Mouse (Mus musculus) gastrocnemius, adult 2 months (tissue): ENCODE data around the gene Nwd2. TPM values are rescaled to one million over a fixed set of nuclear protein-coding genes. Genes with fewer than 3 reads are reported as not detected.

ENCODE experiments used
- DNase-seq: peaks from one replicate; pipeline ENCODE4 v3.0.0; 2022
- H3K27ac ChIP-seq: fragments of 200-600 bp; 2 replicates; pipeline ENCODE4 v1.8.1; 2022; ENCODE audit warnings: mild to moderate bottlenecking
- H3K4me3 ChIP-seq: fragments of 200-600 bp; 2 replicates; pipeline ENCODE4 v1.8.1; 2022; ENCODE audit warnings: mild to moderate bottlenecking, moderate library complexity
- CTCF ChIP-seq: fragments of 200-600 bp; IDR thresholded peaks from 2 replicates; pipeline ENCODE4 v1.8.1; 2022; ENCODE audit warnings: antibody characterized with exemption, mild to moderate bottlenecking, moderate library complexity
- intact Hi-C: fragments of 180-260 bp; cut with DNase I; formaldehyde crosslinking; loops from one replicate; pipeline ENCODE4 v1.15.1; 2025
- long read RNA-seq, 2 experiments: library from polyadenylated mRNA; stranded (forward); transcript quantifications; one replicate each; pipeline ENCODE4 v2.0.0; 2021
- total RNA-seq, 2 experiments: library from RNA; stranded (reverse); gene quantifications; 2 replicates each; pipeline ENCODE4 v1.2.3; 2021

Nwd2 gene
- not detected for total RNA-seq
- long read RNA-seq, experiment 1 = 0 reads
- long read RNA-seq, experiment 2 = 0 reads

- DNase-seq = no peak
- intact Hi-C loops = no loop called here
- TF ChIP-seq CTCF = no peak
- no peak within 1 kb of the TSS for H3K27ac ChIP-seq
- no peak within 1 kb of the TSS for H3K4me3 ChIP-seq
Observed at GRCm38 (mm10) chr5:63649070-63649532, at the start of gene Nwd2. Gene Nwd2 (plus strand): TSS chr5:63649102.

GRCm38 (mm10) chr5:63607447-63607846, 41.5 kb upstream of the Nwd2 start:
- DNase-seq = no peak
- no peak for TF ChIP-seq CTCF
- H3K27ac ChIP-seq = no peak overlapping the region
- no peak overlapping the region for H3K4me3 ChIP-seq
- intact Hi-C loops = no loop called here

GRCm38 (mm10) chr5:63616792-63617668, 31.9 kb upstream of the Nwd2 start:
- TF ChIP-seq CTCF = no peak
- intact Hi-C loops = no loop called here
- Histone ChIP-seq H3K4me3 (no peak overlapping the region), H3K27ac (no peak overlapping the region)
- DNase-seq = no peak

GRCm38 (mm10) chr5:63624123-63624522, 24.8 kb upstream of the Nwd2 start:
- H3K4me3 ChIP-seq = no peak overlapping the region
- H3K27ac ChIP-seq = no peak overlapping the region
- no peak for TF ChIP-seq CTCF
- intact Hi-C loops = no loop called here
- DNase-seq = no peak

- no peak for TF ChIP-seq CTCF
- intact Hi-C loops = no loop called here
- no peak overlapping the region for H3K4me3 ChIP-seq
- DNase-seq = no peak
- no peak overlapping the region for H3K27ac ChIP-seq
Observed at GRCm38 (mm10) chr5:63627832-63628530, 20.9 kb upstream of the Nwd2 start.

GRCm38 (mm10) chr5:63628531-63628871, 20.4 kb upstream of the Nwd2 start:
- no peak for TF ChIP-seq CTCF
- intact Hi-C loops = no loop called here
- Histone ChIP-seq H3K4me3 (no peak overlapping the region), H3K27ac (no peak overlapping the region)
- DNase-seq = no peak

GRCm38 (mm10) chr5:63634636-63635035, 14.3 kb upstream of the Nwd2 start:
- Histone ChIP-seq H3K4me3 (no peak overlapping the region), H3K27ac (no peak overlapping the region)
- intact Hi-C loops = no loop called here
- no peak for DNase-seq
- no peak for TF ChIP-seq CTCF

- no peak for DNase-seq
- TF ChIP-seq CTCF = no peak
- intact Hi-C loops = no loop called here
- Histone ChIP-seq H3K27ac (no peak overlapping the region), H3K4me3 (no peak overlapping the region)
Observed at GRCm38 (mm10) chr5:63648187-63648586, 715 bp upstream of the Nwd2 start.

GRCm38 (mm10) chr5:63649533-63650464, 897 bp downstream of the Nwd2 start:
- no peak overlapping the region for H3K27ac ChIP-seq
- H3K4me3 ChIP-seq = no peak overlapping the region
- intact Hi-C loops = no loop called here
- DNase-seq = no peak
- TF ChIP-seq CTCF = no peak

GRCm38 (mm10) chr5:63651813-63652212, 2.9 kb downstream of the Nwd2 start:
- intact Hi-C loops = no loop called here
- no peak for DNase-seq
- Histone ChIP-seq H3K27ac (no peak overlapping the region), H3K4me3 (no peak overlapping the region)
- TF ChIP-seq CTCF = no peak

GRCm38 (mm10) chr5:63652705-63653104, 3.8 kb downstream of the Nwd2 start:
- Histone ChIP-seq H3K27ac (no peak overlapping the region), H3K4me3 (no peak overlapping the region)
- DNase-seq = no peak
- intact Hi-C loops = no loop called here
- no peak for TF ChIP-seq CTCF

- DNase-seq = no peak
- H3K4me3 ChIP-seq = no peak overlapping the region
- TF ChIP-seq CTCF = no peak
- intact Hi-C loops = no loop called here
- H3K27ac ChIP-seq = no peak overlapping the region
Observed at GRCm38 (mm10) chr5:63666884-63667283, 18.0 kb downstream of the Nwd2 start.
